Mouse (Mus musculus): ENCODE measurements around the gene Trpc7.

Gene Trpc7

DNA sequence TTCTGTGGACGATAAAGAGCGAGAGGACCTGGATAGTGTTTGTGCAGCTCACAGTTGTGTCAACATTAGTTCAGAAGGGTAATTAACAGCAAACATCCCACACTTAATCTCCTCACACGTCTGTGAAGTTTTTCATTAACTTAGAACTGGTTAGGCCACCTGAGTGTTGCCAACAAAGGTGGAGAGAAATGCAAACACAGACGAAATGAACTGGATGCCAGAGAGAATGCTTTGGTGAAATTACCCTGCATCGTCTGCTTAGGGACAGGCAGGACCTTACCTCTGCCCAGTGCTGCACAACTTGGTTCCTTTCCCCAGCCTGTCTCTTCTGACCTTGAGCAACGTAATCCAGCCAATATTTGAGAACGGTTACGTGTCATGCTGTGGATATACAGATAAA is 148.2 kb downstream of the Trpc7 start:
- DNase-seq (ENCODE audit: low spot score), result no peak

GRCm38 (mm10) chr13:56746739-56747532 is 148.9 kb downstream of the Trpc7 start:
- no peak for DNase-seq (ENCODE audit: low spot score)

DNA sequence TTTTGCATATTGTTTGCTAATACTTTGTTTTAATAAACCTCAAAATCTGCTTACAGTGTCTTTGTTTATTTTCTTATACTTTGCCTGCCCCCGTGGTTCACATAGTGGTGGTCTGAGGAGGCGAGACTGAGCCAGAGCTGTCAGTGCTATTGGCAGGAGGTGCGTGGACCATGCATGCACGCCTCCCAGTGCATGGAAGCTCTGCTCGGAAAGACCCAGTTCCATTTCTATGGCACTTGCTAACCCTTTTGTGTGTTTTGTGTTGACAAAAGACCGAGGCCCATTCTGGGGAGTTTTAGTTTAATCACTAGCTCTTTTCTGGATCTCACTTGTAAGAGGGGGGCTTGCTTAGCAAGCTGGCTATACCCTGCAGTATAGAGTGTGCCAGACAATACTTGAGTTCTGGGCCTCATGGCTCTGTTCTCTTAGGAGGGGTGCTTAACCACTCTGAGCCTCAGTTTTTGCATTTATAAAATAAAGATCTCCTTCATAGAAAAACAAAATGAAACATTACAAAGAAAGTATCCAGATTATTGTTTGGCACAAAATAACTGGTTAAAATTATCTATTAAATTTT is 153.4 kb downstream of the Trpc7 start:
- DNase-seq (ENCODE audit: low spot score), result no peak

DNA sequence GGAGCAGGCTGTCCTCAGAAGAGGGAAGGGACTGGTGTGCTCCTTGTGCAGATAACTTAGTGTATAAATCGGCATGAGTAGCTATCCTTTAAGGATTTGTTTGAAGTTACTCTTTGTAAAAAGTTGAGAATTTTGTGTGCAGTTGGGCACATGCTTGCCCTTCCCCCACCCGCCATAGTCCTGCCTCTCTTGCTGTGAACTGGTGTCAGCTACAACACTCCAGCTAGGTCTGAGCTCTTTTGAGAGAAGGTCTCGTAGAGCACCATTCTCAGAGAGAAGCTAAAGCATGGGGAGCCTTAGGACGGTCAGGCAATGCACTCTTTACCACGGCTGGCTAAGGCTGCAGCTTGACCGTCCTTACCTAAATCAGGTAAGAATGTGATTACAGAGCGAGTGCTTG is 154.1 kb downstream of the Trpc7 start:
- DNase-seq (ENCODE audit: low spot score), result no peak

DNA sequence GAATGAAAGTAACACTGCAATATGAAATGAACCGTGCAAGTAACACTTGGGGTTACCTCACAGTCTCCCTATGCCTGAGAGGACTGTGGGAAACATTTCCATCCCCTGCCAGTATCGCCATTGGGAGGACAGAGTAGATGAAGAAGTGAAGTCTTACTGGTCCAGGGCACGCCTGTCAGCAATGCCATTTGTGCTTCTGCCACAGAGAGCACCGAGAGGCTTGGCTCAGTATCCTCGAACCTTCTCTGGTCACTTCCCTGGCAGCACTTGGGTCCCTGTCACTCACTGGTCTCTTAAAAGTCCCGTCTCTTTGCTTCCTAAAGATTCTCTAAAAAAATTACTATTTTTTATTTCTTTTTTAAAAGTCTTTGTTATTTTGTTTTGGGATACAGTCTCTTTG is 155.3 kb downstream of the Trpc7 start:
- DNase-seq (ENCODE audit: low spot score), result no peak

DNA sequence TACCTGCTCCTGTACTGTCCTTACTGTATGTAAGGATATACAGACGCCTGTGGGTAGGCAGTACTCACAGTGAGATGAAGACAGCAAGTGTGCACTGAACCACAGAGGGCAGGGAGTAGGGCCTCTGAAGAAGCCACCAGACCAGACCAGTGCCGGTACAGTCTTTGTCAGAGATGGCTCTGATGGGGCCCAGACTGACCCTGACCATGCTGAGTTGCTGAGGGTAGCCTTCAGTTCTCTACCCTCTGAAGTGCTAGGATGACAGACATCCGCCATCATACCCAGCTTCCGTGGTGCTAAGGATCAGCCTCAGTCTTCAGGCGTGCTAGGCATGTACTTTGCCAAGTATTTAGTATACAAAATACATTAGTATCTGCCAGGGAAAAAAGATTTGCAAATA is 156.2 kb downstream of the Trpc7 start:
- no peak for DNase-seq (ENCODE audit: low spot score)

GRCm38 (mm10) chr13:56735212-56735875 is 160.4 kb downstream of the Trpc7 start:
- DNase-seq (ENCODE audit: low spot score), result peak; percentile 36

DNA sequence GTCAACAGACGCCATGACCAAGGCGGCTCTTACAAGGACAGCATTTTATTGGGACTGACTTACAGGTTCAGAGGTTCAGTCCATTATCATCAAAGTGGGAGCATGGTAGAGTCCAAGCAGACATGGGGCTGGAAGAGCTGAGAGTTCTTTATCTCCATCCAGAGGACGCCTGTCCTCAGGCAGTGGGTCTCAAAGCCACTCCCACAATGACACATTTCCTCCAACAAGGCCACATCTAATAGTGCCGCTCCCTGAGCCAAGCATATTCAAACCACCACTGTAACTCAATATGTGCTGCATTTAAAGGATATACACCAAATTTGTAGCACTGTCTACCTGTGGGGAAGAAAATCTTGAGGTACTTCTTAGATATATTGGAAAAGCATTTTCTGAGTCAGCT is 161.2 kb downstream of the Trpc7 start:
- no peak for DNase-seq (ENCODE audit: low spot score)

DNA sequence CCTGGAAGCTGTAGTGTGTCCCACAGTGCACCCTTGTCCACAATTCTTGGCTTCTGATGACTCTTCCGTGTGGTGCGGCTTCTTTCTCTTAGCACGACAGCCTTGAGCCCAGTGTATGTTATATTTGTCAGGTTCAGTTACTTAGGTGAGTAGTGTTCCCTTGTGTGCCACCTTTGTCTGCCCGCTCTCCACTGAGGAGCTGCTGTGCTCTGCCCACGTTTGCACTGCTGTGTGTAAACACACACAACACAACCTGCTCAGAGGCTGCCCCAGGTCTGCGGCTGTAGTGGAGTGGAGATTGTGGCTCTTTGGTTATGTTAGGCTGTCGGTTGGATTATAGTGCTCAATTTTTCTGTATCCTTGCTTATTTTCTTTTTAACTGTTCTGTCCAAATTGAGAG is 166.7 kb downstream of the Trpc7 start:
- no peak for DNase-seq (ENCODE audit: low spot score)

DNA sequence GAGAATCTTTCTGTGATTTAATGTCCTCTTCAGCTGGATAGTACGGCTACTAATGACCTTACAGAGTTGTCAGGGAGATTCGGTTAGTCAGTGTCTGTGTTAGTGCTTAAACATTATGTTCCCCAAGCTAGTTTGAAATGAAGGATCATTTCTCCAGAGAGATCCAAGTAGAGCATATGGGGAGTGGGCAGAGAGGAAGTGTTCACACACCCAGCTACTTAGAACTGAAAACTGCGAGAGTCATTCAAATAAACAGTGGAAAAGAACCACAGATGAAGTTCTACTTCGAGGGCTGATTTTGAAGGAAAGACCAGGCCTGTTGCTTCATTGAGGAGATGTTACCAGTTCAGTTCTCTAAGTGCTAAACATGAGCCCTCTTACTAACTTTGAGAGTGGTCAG is 169.2 kb downstream of the Trpc7 start:
- no peak for DNase-seq (ENCODE audit: low spot score)
